Mouse (Mus musculus): ENCODE measurements at regions not wholly inside any gene's neighbourhood (a gene's known extent, or its start where the extent isn't known, plus 50 kb on each side); places are given as distances from the start of the nearest gene placed in this dataset.

GRCm38 (mm10) chr6:95179993-95180392 lies 63.0 kb downstream of the Kbtbd8 start:
- Histone ChIP-seq H3K27me3 (replicated peaks; ENCODE audit: control insufficient read depth, insufficient read depth, low read length) (no peaks in the 10 kb centered on the region), H3K36me3 (ENCODE audit: control insufficient read depth, insufficient read depth, low read length) (no peaks in the 10 kb centered on the region), H3K27ac (ENCODE audit: insufficient read depth, low read depth, low read length) (no peak overlapping the region), H3K4me3 (ENCODE audit: insufficient read depth, low read depth, low read length) (no peak overlapping the region), H3K4me1 (ENCODE audit: control insufficient read depth, insufficient read depth, low read length) (no peaks in the 10 kb centered on the region)
- DNase-seq = no peak
- no peak for TF ChIP-seq POLR2A (IDR thresholded peaks at IDR 0.05; ENCODE audit: low read depth, low read length)
- no peak for TF ChIP-seq CTCF (conservative IDR thresholded peaks at IDR 0.05; ENCODE audit: insufficient read depth, insufficient read length, low read depth, low read length)
- WGBS = 75% methylated on average over 2 of the region's 2 CpGs

- H3K4me1 ChIP-seq (ENCODE audit: control insufficient read depth, insufficient read depth, low read length) = no peaks in the 10 kb centered on the region
- DNase-seq = no peak
- H3K27me3 ChIP-seq (replicated peaks; ENCODE audit: control insufficient read depth, insufficient read depth, low read length) = no peaks in the 10 kb centered on the region
- H3K27ac ChIP-seq (ENCODE audit: insufficient read depth, low read depth, low read length) = no peak overlapping the region
- TF ChIP-seq CTCF (conservative IDR thresholded peaks at IDR 0.05; ENCODE audit: insufficient read depth, insufficient read length, low read depth, low read length) (no peak), POLR2A (IDR thresholded peaks at IDR 0.05; ENCODE audit: low read depth, low read length) (no peak)
- WGBS = 33% methylated on average over 1 of the region's 1 CpGs
- H3K4me3 ChIP-seq (ENCODE audit: insufficient read depth, low read depth, low read length) = no peak overlapping the region
- no peaks in the 10 kb centered on the region for H3K36me3 ChIP-seq (ENCODE audit: control insufficient read depth, insufficient read depth, low read length)
These were observed 65.2 kb downstream of the Kbtbd8 start for GRCm38 (mm10) chr6:95182238-95182637.

GRCm38 (mm10) chr6:95185074-95185931 lies 68.3 kb downstream of the Kbtbd8 start:
- H3K27ac ChIP-seq (ENCODE audit: insufficient read depth, low read depth, low read length) = no peak overlapping the region
- no peaks in the 10 kb centered on the region for H3K36me3 ChIP-seq (ENCODE audit: control insufficient read depth, insufficient read depth, low read length)
- 75% methylated on average over 7 of the region's 7 CpGs for WGBS
- no peaks in the 10 kb centered on the region for H3K4me1 ChIP-seq (ENCODE audit: control insufficient read depth, insufficient read depth, low read length)
- no peak for TF ChIP-seq CTCF (conservative IDR thresholded peaks at IDR 0.05; ENCODE audit: insufficient read depth, insufficient read length, low read depth, low read length)
- no peak for TF ChIP-seq POLR2A (IDR thresholded peaks at IDR 0.05; ENCODE audit: low read depth, low read length)
- H3K4me3 ChIP-seq (ENCODE audit: insufficient read depth, low read depth, low read length) = no peak overlapping the region
- DNase-seq = no peak
- no peaks in the 10 kb centered on the region for H3K27me3 ChIP-seq (replicated peaks; ENCODE audit: control insufficient read depth, insufficient read depth, low read length)

- H3K27me3 ChIP-seq (replicated peaks; ENCODE audit: control insufficient read depth, insufficient read depth, low read length) = no peaks in the 10 kb centered on the region; the same call in 1 of the 2 replicates
- 84% methylated on average over 2 of the region's 2 CpGs for WGBS
These were observed 79.6 kb downstream of the Kbtbd8 start for GRCm38 (mm10) chr6:95196631-95197030.

GRCm38 (mm10) chr6:95198611-95199010 lies 81.6 kb downstream of the Kbtbd8 start:
- Histone ChIP-seq H3K27me3 (replicated peaks; ENCODE audit: control insufficient read depth, insufficient read depth, low read length) (no peaks in the 10 kb centered on the region; the same call in 1 of the 2 replicates), H3K4me3 (ENCODE audit: insufficient read depth, low read depth, low read length) (no peak overlapping the region), H3K4me1 (ENCODE audit: control insufficient read depth, insufficient read depth, low read length) (no peaks in the 10 kb centered on the region), H3K27ac (ENCODE audit: insufficient read depth, low read depth, low read length) (no peak overlapping the region), H3K36me3 (ENCODE audit: control insufficient read depth, insufficient read depth, low read length) (no peaks in the 10 kb centered on the region)
- TF ChIP-seq CTCF (conservative IDR thresholded peaks at IDR 0.05; ENCODE audit: insufficient read depth, insufficient read length, low read depth, low read length) (no peak), POLR2A (IDR thresholded peaks at IDR 0.05; ENCODE audit: low read depth, low read length) (no peak)
- DNase-seq = no peak
- 89% methylated on average over 6 of the region's 6 CpGs for WGBS

More at GRCm38 (mm10) chr6:95196631-95197030, 79.6 kb downstream of the Kbtbd8 start:
- DNase-seq = no peak
- no peak overlapping the region for H3K4me3 ChIP-seq (ENCODE audit: insufficient read depth, low read depth, low read length)
- H3K36me3 ChIP-seq (ENCODE audit: control insufficient read depth, insufficient read depth, low read length) = no peaks in the 10 kb centered on the region
- H3K27ac ChIP-seq (ENCODE audit: insufficient read depth, low read depth, low read length) = no peak overlapping the region
- TF ChIP-seq CTCF (conservative IDR thresholded peaks at IDR 0.05; ENCODE audit: insufficient read depth, insufficient read length, low read depth, low read length) (no peak), POLR2A (IDR thresholded peaks at IDR 0.05; ENCODE audit: low read depth, low read length) (no peak)
- H3K4me1 ChIP-seq (ENCODE audit: control insufficient read depth, insufficient read depth, low read length) = no peaks in the 10 kb centered on the region

- no peak for DNase-seq
- no peak for TF ChIP-seq POLR2A (IDR thresholded peaks at IDR 0.05; ENCODE audit: low read depth, low read length)
- no peak for TF ChIP-seq CTCF (conservative IDR thresholded peaks at IDR 0.05; ENCODE audit: insufficient read depth, insufficient read length, low read depth, low read length)
- Histone ChIP-seq H3K4me1 (ENCODE audit: control insufficient read depth, insufficient read depth, low read length) (no peaks in the 10 kb centered on the region), H3K27me3 (replicated peaks; ENCODE audit: control insufficient read depth, insufficient read depth, low read length) (no peaks in the 10 kb centered on the region), H3K4me3 (ENCODE audit: insufficient read depth, low read depth, low read length) (no peak overlapping the region), H3K36me3 (ENCODE audit: control insufficient read depth, insufficient read depth, low read length) (no peaks in the 10 kb centered on the region), H3K27ac (ENCODE audit: insufficient read depth, low read depth, low read length) (no peak overlapping the region)
- WGBS = 31% methylated on average over 6 of the region's 6 CpGs
These were observed 85.3 kb downstream of the Kbtbd8 start for GRCm38 (mm10) chr6:95202291-95202790.

GRCm38 (mm10) chr6:95202978-95203377 lies 85.9 kb downstream of the Kbtbd8 start:
- no peak overlapping the region for H3K4me3 ChIP-seq (ENCODE audit: insufficient read depth, low read depth, low read length)
- no peaks in the 10 kb centered on the region for H3K27me3 ChIP-seq (replicated peaks; ENCODE audit: control insufficient read depth, insufficient read depth, low read length)
- H3K36me3 ChIP-seq (ENCODE audit: control insufficient read depth, insufficient read depth, low read length) = no peaks in the 10 kb centered on the region
- 66% methylated on average over 9 of the region's 9 CpGs for whole genome bisulfite sequencing
- TF ChIP-seq CTCF (conservative IDR thresholded peaks at IDR 0.05; ENCODE audit: insufficient read depth, insufficient read length, low read depth, low read length) (no peak), POLR2A (IDR thresholded peaks at IDR 0.05; ENCODE audit: low read depth, low read length) (no peak)
- DNase-seq = no peak
- H3K4me1 ChIP-seq (ENCODE audit: control insufficient read depth, insufficient read depth, low read length) = no peaks in the 10 kb centered on the region
- no peak overlapping the region for H3K27ac ChIP-seq (ENCODE audit: insufficient read depth, low read depth, low read length)

Measured in kidney, adult 2 months (tissue).